Mouse (Mus musculus) midbrain, postnatal 0 days (tissue): ENCODE measurements around the gene Nlgn3. TPM values are rescaled to one million over a fixed set of nuclear protein-coding genes. Genes with fewer than 3 reads are reported as not detected.
"Not testable (repeated sequence)": the region's sequence is repeated elsewhere in the genome, so short reads cannot be mapped to it uniquely, and the experiment has no call there.

Experiments
- ATAC-seq: fragments of 200-750 bp; cut with Nextera tagmentation; 2 replicates; pipeline ENCODE4 v1.8.0; 2017; ENCODE audit warnings: moderate number of reproducible peaks, mild to moderate bottlenecking, moderate TSS enrichment, moderate library complexity; ENCODE audit not compliant: low FRiP score
- DNase-seq: peaks from one replicate; pipeline ENCODE4 v3.0.0-alpha.2; 2015; ENCODE audit warnings: low spot score
- H3K27ac ChIP-seq: fragments of 300-500 bp; sonication (generic); 2 replicates; pipeline ENCODE4 v1.5.1; 2014; ENCODE audit warnings: low read depth, mild to moderate bottlenecking, low read length, mixed read lengths
- H3K27me3 ChIP-seq: fragments of 300-500 bp; sonication (generic); 2 replicates; pipeline ENCODE4 v1.6.1; 2014; ENCODE audit warnings: low read length, control low read depth, mixed read lengths; ENCODE audit not compliant: insufficient read depth
- H3K36me3 ChIP-seq: fragments of 300-500 bp; sonication (generic); 2 replicates; pipeline ENCODE4 v1.6.1; 2014; ENCODE audit warnings: low read length, control low read depth, mixed read lengths; ENCODE audit not compliant: insufficient read depth
- H3K4me1 ChIP-seq: fragments of 300-500 bp; sonication (generic); 2 replicates; pipeline ENCODE4 v1.6.1; 2014; ENCODE audit warnings: mild to moderate bottlenecking, control low read depth, antibody characterized with exemption, low read length, mixed read lengths; ENCODE audit not compliant: insufficient read depth
- H3K4me2 ChIP-seq: fragments of 300-500 bp; sonication (generic); 2 replicates; pipeline ENCODE4 v1.6.1; 2014; ENCODE audit warnings: low read depth, mild to moderate bottlenecking, low read length, mixed read lengths; ENCODE audit not compliant: poor library complexity, severe bottlenecking
- H3K4me3 ChIP-seq: fragments of 300-500 bp; sonication (generic); 2 replicates; pipeline ENCODE4 v1.5.1; 2014; ENCODE audit warnings: low read depth, mild to moderate bottlenecking, low read length, moderate library complexity
- H3K9ac ChIP-seq: fragments of 300-500 bp; sonication (generic); replicated peaks from 2 replicates; pipeline ENCODE4 v1.6.1; 2014; ENCODE audit warnings: mild to moderate bottlenecking, low read length, moderate library complexity, mixed read lengths; ENCODE audit not compliant: poor library complexity, severe bottlenecking
- H3K9me3 ChIP-seq: fragments of 300-500 bp; sonication (generic); 2 replicates; pipeline ENCODE4 v1.6.1; 2016; ENCODE audit warnings: low read length, control low read depth
- CTCF ChIP-seq: IDR thresholded peaks from 2 replicates; pipeline ENCODE4 v1.5.1; 2016; ENCODE audit warnings: antibody characterized with exemption, mild to moderate bottlenecking
- WGBS: fragments of 180-500 bp; shearing (Covaris S2); extraction: QIAGEN DNeasy Blood & Tissue Kit; methylation state at CpG from one replicate; pipeline ENCODE4 v1.1.7; 2014; 5-methylcytosine and 5-hydroxymethylcytosine counted together
- polyA plus RNA-seq: library from polyadenylated mRNA; unstranded; fragments of >200 nt; fragmentation: Nextera tagmentation; extraction: Ambion mirVana; gene quantifications from 2 replicates; pipeline ENCODE4 v1.2.1, GENCODE M21; 2015
- total RNA-seq: library from RNA; depleted of rRNA; stranded (reverse); fragments of >200 nt; gene quantifications from 2 replicates; pipeline ENCODE4 v1.2.3, GENCODE M21; 2014; rRNA removed

Nlgn3 gene
- total and polyA plus RNA-seq, 2 experiments from 2014 or later = 84.6 to 188 TPM

DNA sequence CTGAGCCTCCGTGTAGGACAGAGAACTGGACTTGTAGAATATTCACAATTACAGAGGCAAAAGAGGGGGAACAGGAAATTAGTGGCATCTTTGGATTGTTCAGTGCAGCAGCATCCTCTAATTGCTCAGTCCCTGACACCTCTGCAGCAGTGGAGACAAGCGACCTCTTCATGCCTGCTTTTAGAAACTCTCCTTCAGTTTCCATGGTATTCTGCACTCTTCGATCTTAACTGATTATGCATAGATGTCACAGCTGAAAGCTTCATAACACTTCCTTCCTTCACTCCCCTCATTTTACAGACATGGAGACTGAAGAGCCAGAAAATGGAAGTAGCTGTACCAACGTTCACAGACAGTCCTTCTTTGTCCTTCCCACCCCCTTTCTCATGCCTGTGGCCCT, 47.5 kb downstream of the Nlgn3 start:
- no peak for TF ChIP-seq CTCF
- WGBS = 42% methylated on average over 4 of the region's 4 CpGs

DNA sequence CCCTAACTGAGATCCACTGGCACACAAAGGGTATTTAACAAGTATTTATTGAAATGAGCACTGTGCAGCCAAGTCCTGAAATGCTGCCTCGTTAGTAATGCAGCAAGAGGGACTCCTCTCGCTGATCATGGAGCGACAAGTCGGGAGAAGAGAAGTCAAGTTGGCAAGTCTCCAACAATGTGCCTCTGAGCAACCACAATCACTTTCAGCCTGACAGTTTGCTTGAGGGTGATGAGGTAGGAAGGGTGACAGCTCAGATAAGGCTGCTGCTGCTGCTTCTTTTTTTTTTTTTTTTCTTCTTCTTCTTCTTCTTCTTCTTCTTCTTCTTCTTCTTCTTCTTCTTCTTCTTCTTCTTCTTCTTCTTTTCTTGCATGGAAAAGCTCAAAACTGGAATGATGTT, 52.2 kb downstream of the Nlgn3 start:
- Histone ChIP-seq H3K27me3 (no peaks in the 10 kb centered on the region), H3K4me3 (no peak overlapping the region), H3K9me3 (no peaks in the 10 kb centered on the region), H3K4me2 (no peak overlapping the region), H3K4me1 (no peaks in the 10 kb centered on the region), H3K36me3 (no peaks in the 10 kb centered on the region), H3K9ac (no peak overlapping the region), H3K27ac (no peak overlapping the region)
- no peak for DNase-seq
- WGBS = 57% methylated on average over 4 of the region's 4 CpGs
- no peak for TF ChIP-seq CTCF
- ATAC-seq = no peak

More for the DNA sequence above, 47.5 kb downstream of the Nlgn3 start:
- Histone ChIP-seq H3K27ac (peak overlapping the region; percentile 18; the same call in 1 of the 2 replicates), H3K36me3 (no peaks in the 10 kb centered on the region), H3K27me3 (no peaks in the 10 kb centered on the region), H3K4me3 (no peak overlapping the region), H3K9ac (no peak overlapping the region), H3K4me2 (no peak overlapping the region), H3K4me1 (no peaks in the 10 kb centered on the region), H3K9me3 (no peaks in the 10 kb centered on the region)
- DNase-seq (no peak), ATAC-seq (no peak)

DNA sequence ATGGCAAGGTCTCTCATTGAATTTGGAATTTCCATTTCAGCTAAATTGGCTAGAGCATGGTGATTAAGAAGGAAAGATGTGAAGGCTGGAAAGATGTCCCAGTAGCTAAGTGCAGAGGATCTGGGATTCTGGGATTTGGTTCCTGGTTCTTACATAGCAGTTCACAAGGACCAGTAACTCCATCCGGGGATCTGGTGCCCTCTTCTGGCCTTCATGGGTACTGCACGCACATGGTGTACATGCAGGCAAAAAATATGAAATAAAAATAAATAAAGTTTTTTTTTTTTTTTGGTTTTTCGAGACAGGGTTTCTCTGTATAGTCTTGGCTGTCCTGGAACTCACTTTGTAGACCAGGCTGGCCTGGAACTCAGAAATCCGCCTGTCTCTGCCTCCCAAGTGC, 59.9 kb downstream of the Nlgn3 start:
- not testable (repeated sequence) for H3K4me1 ChIP-seq, ATAC-seq, H3K4me3 ChIP-seq, H3K4me2 ChIP-seq, H3K27me3 ChIP-seq, H3K9ac ChIP-seq, H3K27ac ChIP-seq, H3K36me3 ChIP-seq, H3K9me3 ChIP-seq, DNase-seq
- WGBS = 63% methylated on average over 3 of the region's 4 CpGs
- peak; percentile 42 for TF ChIP-seq CTCF

DNA sequence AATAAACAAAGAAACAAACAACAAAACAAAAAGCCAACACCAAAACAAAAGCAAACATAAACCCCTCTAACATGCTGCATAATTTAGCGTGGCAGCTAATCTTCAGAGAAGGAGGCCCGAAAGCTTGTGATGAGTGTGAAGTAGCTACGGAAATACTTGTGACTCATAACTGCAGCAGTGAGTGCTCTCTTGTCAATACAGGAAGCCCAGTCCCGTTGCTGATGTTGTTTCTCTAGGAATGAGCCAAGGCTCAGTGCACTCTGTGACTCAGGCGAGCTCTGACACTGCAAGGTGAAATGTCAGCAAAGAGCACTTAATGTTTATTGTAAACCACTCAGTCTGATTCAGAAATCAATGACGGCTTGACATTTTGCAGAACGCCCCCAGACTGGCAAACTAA, 70.0 kb downstream of the Nlgn3 start:
- H3K9ac ChIP-seq = no peak overlapping the region
- H3K4me3 ChIP-seq = no peak overlapping the region
- DNase-seq = no peak
- no peak for TF ChIP-seq CTCF
- H3K27ac ChIP-seq = no peak overlapping the region
- no peaks in the 10 kb centered on the region for H3K27me3 ChIP-seq
- H3K4me2 ChIP-seq = no peak overlapping the region
- no peaks in the 10 kb centered on the region for H3K4me1 ChIP-seq
- no peaks in the 10 kb centered on the region for H3K36me3 ChIP-seq
- H3K9me3 ChIP-seq = no peaks in the 10 kb centered on the region
- 75% methylated on average over 7 of the region's 7 CpGs for WGBS
- no peak for ATAC-seq

DNA sequence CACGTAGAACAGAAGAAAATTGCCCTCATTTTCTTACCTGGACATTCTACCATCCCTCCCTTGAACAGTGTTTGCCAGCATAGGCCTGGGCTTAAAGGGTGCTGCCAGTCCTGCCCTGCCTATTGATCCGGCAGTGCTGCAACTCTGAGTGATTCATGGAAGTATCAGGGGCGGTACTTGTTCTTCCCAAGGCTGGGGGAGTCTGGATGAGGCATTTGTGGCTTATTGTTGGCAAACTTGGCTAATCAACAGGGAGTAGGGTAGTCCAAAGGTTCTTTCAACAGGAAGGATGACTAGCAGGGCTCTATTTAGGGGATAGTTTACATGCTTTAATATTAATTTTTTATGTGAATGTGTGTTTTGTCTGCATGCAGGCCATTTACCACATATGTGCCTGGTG, 71.6 kb downstream of the Nlgn3 start:
- 72% methylated on average over 3 of the region's 3 CpGs for WGBS
- DNase-seq = no peak

DNA sequence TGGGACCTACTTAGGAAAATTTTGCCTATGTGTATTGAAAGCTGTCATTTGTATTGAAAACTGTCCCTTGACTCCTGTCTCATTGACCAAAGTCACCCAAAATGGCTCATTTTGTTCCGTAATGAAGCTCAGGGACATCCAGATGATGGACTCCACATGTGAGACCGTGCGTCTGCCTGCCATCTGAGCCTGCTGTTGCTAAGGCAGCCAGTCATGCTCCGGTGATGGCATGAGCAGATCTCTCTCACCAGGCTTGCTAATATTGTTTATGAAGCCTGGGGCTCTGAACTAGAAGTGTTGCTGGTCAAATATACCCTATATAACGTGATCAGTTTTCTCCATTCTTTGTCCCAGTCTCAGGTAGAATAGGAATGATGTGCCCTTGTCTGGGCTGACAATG, 74.0 kb downstream of the Nlgn3 start:
- no peaks in the 10 kb centered on the region for H3K9me3 ChIP-seq
- DNase-seq (no peak), ATAC-seq (no peak)
- no peak for TF ChIP-seq CTCF
- no peaks in the 10 kb centered on the region for H3K4me1 ChIP-seq
- H3K4me3 ChIP-seq = no peak overlapping the region
- no peaks in the 10 kb centered on the region for H3K36me3 ChIP-seq
- H3K27ac ChIP-seq = no peak overlapping the region
- H3K4me2 ChIP-seq = no peak overlapping the region
- no peaks in the 10 kb centered on the region for H3K27me3 ChIP-seq
- WGBS = 53% methylated on average over 5 of the region's 5 CpGs
- no peak overlapping the region for H3K9ac ChIP-seq

More for the DNA sequence above, 71.6 kb downstream of the Nlgn3 start:
- Histone ChIP-seq H3K9me3 (no peaks in the 10 kb centered on the region), H3K27me3 (no peaks in the 10 kb centered on the region), H3K36me3 (no peaks in the 10 kb centered on the region), H3K4me3 (no peak overlapping the region), H3K27ac (no peak overlapping the region), H3K9ac (no peak overlapping the region), H3K4me1 (no peaks in the 10 kb centered on the region), H3K4me2 (no peak overlapping the region)
- no peak for ATAC-seq
- TF ChIP-seq CTCF = no peak

Other genes starting within 250 kb of the Nlgn3 start
- gene Tex11, start 239.5 kb upstream of the Nlgn3 start, total RNA-seq = not detected in 2 replicates
- 0.10 and 0.12 TPM in 2 replicates for gene Tex11, start 239.5 kb upstream of the Nlgn3 start, polyA plus RNA-seq
- 30.8 and 33.2 TPM in 2 replicates for gene Slc7a3, start 213.1 kb upstream of the Nlgn3 start, total RNA-seq
- gene Slc7a3, start 213.1 kb upstream of the Nlgn3 start, polyA plus RNA-seq = 31.6 and 31.8 TPM in 2 replicates
- 39.7 and 47.1 TPM in 2 replicates for gene Snx12, start 76.6 kb upstream of the Nlgn3 start, total RNA-seq
- 33.4 and 35.7 TPM in 2 replicates for gene Snx12, start 76.6 kb upstream of the Nlgn3 start, polyA plus RNA-seq
- 9.8 and 13.8 TPM in 2 replicates for gene Foxo4, start 44.6 kb upstream of the Nlgn3 start, total RNA-seq
- 0.48 and 0.65 TPM in 2 replicates for gene Foxo4, start 44.6 kb upstream of the Nlgn3 start, polyA plus RNA-seq
- gene Gm614, start 35.2 kb upstream of the Nlgn3 start, total RNA-seq = not detected in 2 replicates
- not detected in 2 replicates for gene Gm614, start 35.2 kb upstream of the Nlgn3 start, polyA plus RNA-seq
- 2.0 and 4.1 TPM in 2 replicates for gene Il2rg, start 30.9 kb upstream of the Nlgn3 start, total RNA-seq
- gene Il2rg, start 30.9 kb upstream of the Nlgn3 start, polyA plus RNA-seq = 4.7 and 5.9 TPM in 2 replicates
- not detected in 2 replicates for gene Gm20489, start 30.1 kb upstream of the Nlgn3 start, total RNA-seq
- gene Gm20489, start 30.1 kb upstream of the Nlgn3 start, polyA plus RNA-seq = not detected in 2 replicates
- 37.2 and 39.5 TPM in 2 replicates for gene Med12, start 25.1 kb upstream of the Nlgn3 start, total RNA-seq
- gene Med12, start 25.1 kb upstream of the Nlgn3 start, polyA plus RNA-seq = 16.1 and 18.2 TPM in 2 replicates
- gene Gjb1, start 77.2 kb downstream of the Nlgn3 start, total RNA-seq = 1.5 and 2.1 TPM in 2 replicates
- gene Gjb1, start 77.2 kb downstream of the Nlgn3 start, polyA plus RNA-seq = 1.7 and 2.4 TPM in 2 replicates
- 226 and 247 TPM in 2 replicates for gene Zmym3, start 121.7 kb downstream of the Nlgn3 start, total RNA-seq
- 117 and 129 TPM in 2 replicates for gene Zmym3, start 121.7 kb downstream of the Nlgn3 start, polyA plus RNA-seq
- 223 and 265 TPM in 2 replicates for gene Nono, start 130.2 kb downstream of the Nlgn3 start, total RNA-seq
- 175 and 176 TPM in 2 replicates for gene Nono, start 130.2 kb downstream of the Nlgn3 start, polyA plus RNA-seq
- gene Itgb1bp2, start 149.9 kb downstream of the Nlgn3 start, total RNA-seq = 2.6 and 2.7 TPM in 2 replicates
- gene Itgb1bp2, start 149.9 kb downstream of the Nlgn3 start, polyA plus RNA-seq = 0.88 and 1.4 TPM in 2 replicates
- 25.6 and 36.9 TPM in 2 replicates for gene Taf1, start 233.6 kb downstream of the Nlgn3 start, total RNA-seq
- 9.9 and 13.4 TPM in 2 replicates for gene Taf1, start 233.6 kb downstream of the Nlgn3 start, polyA plus RNA-seq